Mouse (Mus musculus) brain, embryonic 14.5 days (tissue): Measurements from ENCODE around the gene Nmnat2.

Experiments
- CTCF ChIP-seq: fragments of 200-500 bp; IDR thresholded peaks from 2 replicates; pipeline ENCODE4 v1.5.1; 2012; ENCODE audit warnings: inconsistent platforms, mild to moderate bottlenecking, moderate library complexity, borderline replicate concordance; ENCODE audit not compliant: insufficient read depth, insufficient read length; ENCODE audit errors: extremely low read depth
- POLR2A ChIP-seq: fragments of 200-500 bp; IDR thresholded peaks from 2 replicates; pipeline ENCODE4 v1.6.1; 2012; ENCODE audit warnings: mild to moderate bottlenecking, inconsistent platforms, borderline replicate concordance; ENCODE audit not compliant: poor library complexity, insufficient read depth, insufficient read length, severe bottlenecking; ENCODE audit errors: extremely low read depth

DNA sequence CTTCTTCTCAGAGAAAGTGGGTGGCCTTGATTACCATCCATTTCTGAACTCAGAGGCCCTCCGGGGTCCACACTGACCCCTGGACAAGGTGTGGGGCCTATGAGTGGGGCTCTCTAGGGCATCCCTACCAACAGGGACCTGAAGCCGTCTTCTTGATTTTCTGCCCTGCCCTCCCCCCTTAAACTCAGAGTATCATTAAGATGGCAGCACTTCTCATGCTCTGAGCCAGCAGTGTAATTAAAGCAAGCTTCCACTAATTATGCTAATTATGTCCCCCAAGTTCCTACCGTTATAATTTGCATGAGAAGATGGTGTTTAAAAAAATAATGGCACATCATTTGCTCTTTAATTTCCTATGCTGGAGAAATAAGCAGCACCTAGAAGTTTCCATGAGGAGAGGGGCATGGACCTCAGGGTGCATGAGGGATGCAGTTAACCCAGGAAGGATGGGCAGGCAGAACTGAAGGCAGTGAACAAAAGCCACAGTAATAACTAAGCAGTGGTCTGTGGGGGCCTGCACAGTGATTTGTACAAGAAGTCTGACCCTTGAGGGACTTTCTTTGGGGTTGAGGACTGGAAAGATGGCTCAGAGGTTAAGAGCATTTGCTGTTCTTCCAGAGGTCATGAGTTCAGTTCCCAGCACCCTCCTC is 120.4 kb downstream of the Nmnat2 start:
- no peak for TF ChIP-seq CTCF
- no peak for TF ChIP-seq POLR2A
